Mouse (Mus musculus): ENCODE data around the gene Numa1. TPM values are rescaled to one million over a fixed set of nuclear protein-coding genes. Genes with fewer than 3 reads are reported as not detected.

Numa1 gene
- total and polyA plus RNA-seq, 3 experiments, result 53.3 to 93.8 (median 88.3) TPM

GRCm38 (mm10) chr7:101896104-101897066 lies 37.5 kb upstream of the Numa1 start:
- intact Hi-C loops (cut with DNase I), result loop anchor here (1.0 to 5.0 kb wide), 5 partner anchors 9 to 234 kb away; partner anchors contain the start of genes Clpb, Lamtor1, Lrrc51 and Numa1
- Histone ChIP-seq H3K9ac (ENCODE audit: low read depth, low read length) (peak overlapping the region; percentile 69), H3K27ac (peak overlapping the region; percentile 93), H3K36me3 (ENCODE audit: control insufficient read depth, insufficient read depth, low read length) (no peaks in the 10 kb centered on the region), H3K4me3 (peak overlapping the region; percentile 53), H3K4me1 (ENCODE audit: control insufficient read depth, insufficient read depth, low read length) (peaks cover 2% of the 10 kb centered on the region; the same call in 1 of the 2 replicates), H3K27me3 (ENCODE audit: control insufficient read depth, insufficient read depth, low read length) (no peaks in the 10 kb centered on the region), H3K79me2 (replicated peaks; ENCODE audit: control insufficient read depth, insufficient read depth, low read length) (no peaks in the 10 kb centered on the region)
- TF ChIP-seq CTCF (IDR thresholded peaks at IDR 0.05) (0 out of 2 replicates have a peak, but pooled peaks have one; percentile 6), EP300 (IDR thresholded peaks at IDR 0.05; ENCODE audit: insufficient read depth, low read depth, low read length) (peak; percentile 35; the same call in 1 of the 2 replicates), POLR2A (IDR thresholded peaks at IDR 0.05; ENCODE audit: insufficient read depth, low read depth, low read length) (peak; percentile 93)
- peak; percentile 95 to 98 for DNase-seq
- WGBS, result under 1% methylated on average over 57 of the region's 57 CpGs

- H3K36me3 ChIP-seq (ENCODE audit: control insufficient read depth, insufficient read depth, low read length), result no peaks in the 10 kb centered on the region
- H3K79me2 ChIP-seq (replicated peaks; ENCODE audit: control insufficient read depth, insufficient read depth, low read length), result no peaks in the 10 kb centered on the region
- DNase-seq, result no peak
- no peaks in the 10 kb centered on the region for H3K27me3 ChIP-seq (ENCODE audit: control insufficient read depth, insufficient read depth, low read length)
- H3K27ac ChIP-seq, result no peak overlapping the region; the same call in 1 of the 2 replicates
- H3K4me1 ChIP-seq (ENCODE audit: control insufficient read depth, insufficient read depth, low read length), result peaks cover 3% of the 10 kb centered on the region; the same call in 1 of the 2 replicates
- no peak overlapping the region for H3K4me3 ChIP-seq
- intact Hi-C loops (cut with DNase I), result loop anchor here (10.0 kb wide), 1 partner anchor 596 kb away; the partner anchor contains the start of gene Atg16l2
- H3K9ac ChIP-seq (ENCODE audit: low read depth, low read length), result no peak overlapping the region
- TF ChIP-seq POLR2A (IDR thresholded peaks at IDR 0.05; ENCODE audit: insufficient read depth, low read depth, low read length), result no peak
- TF ChIP-seq CTCF (IDR thresholded peaks at IDR 0.05), result no peak
- no peak for TF ChIP-seq EP300 (IDR thresholded peaks at IDR 0.05; ENCODE audit: insufficient read depth, low read depth, low read length)
- 85% methylated on average over 16 of the region's 16 CpGs for WGBS
These were observed 33.4 kb upstream of the Numa1 start for GRCm38 (mm10) chr7:101900331-101901097.

GRCm38 (mm10) chr7:101901969-101902368 lies 31.9 kb upstream of the Numa1 start:
- peaks cover 5% of the 10 kb centered on the region for H3K4me1 ChIP-seq (ENCODE audit: control insufficient read depth, insufficient read depth, low read length)
- 93% methylated on average over 10 of the region's 10 CpGs for WGBS
- H3K79me2 ChIP-seq (replicated peaks; ENCODE audit: control insufficient read depth, insufficient read depth, low read length), result peaks cover 2% of the 10 kb centered on the region; the same call in 1 of the 2 replicates
- intact Hi-C loops (cut with DNase I), result loop anchor here (10.0 kb wide), 1 partner anchor 597 kb away; the partner anchor contains the start of gene Atg16l2
- no peak overlapping the region for H3K4me3 ChIP-seq
- TF ChIP-seq EP300 (IDR thresholded peaks at IDR 0.05; ENCODE audit: insufficient read depth, low read depth, low read length), result no peak
- no peak for TF ChIP-seq CTCF (IDR thresholded peaks at IDR 0.05)
- no peak for TF ChIP-seq POLR2A (IDR thresholded peaks at IDR 0.05; ENCODE audit: insufficient read depth, low read depth, low read length)
- no peak for DNase-seq
- H3K9ac ChIP-seq (ENCODE audit: low read depth, low read length), result no peak overlapping the region
- H3K36me3 ChIP-seq (ENCODE audit: control insufficient read depth, insufficient read depth, low read length), result no peaks in the 10 kb centered on the region
- no peaks in the 10 kb centered on the region for H3K27me3 ChIP-seq (ENCODE audit: control insufficient read depth, insufficient read depth, low read length)
- no peak overlapping the region for H3K27ac ChIP-seq

GRCm38 (mm10) chr7:101902846-101903245 lies 31.1 kb upstream of the Numa1 start:
- Histone ChIP-seq H3K4me3 (no peak overlapping the region), H3K27ac (no peak overlapping the region), H3K36me3 (ENCODE audit: control insufficient read depth, insufficient read depth, low read length) (no peaks in the 10 kb centered on the region), H3K9ac (ENCODE audit: low read depth, low read length) (no peak overlapping the region), H3K27me3 (ENCODE audit: control insufficient read depth, insufficient read depth, low read length) (no peaks in the 10 kb centered on the region), H3K4me1 (ENCODE audit: control insufficient read depth, insufficient read depth, low read length) (peaks cover 3% of the 10 kb centered on the region), H3K79me2 (replicated peaks; ENCODE audit: control insufficient read depth, insufficient read depth, low read length) (peaks cover 2% of the 10 kb centered on the region; the same call in 1 of the 2 replicates)
- no peak for DNase-seq
- intact Hi-C loops (cut with DNase I), result loop anchor here (10.0 kb wide), 1 partner anchor 598 kb away; the partner anchor contains the start of gene Atg16l2
- TF ChIP-seq EP300 (IDR thresholded peaks at IDR 0.05; ENCODE audit: insufficient read depth, low read depth, low read length) (no peak), CTCF (IDR thresholded peaks at IDR 0.05) (peak; percentile 27; the same call in 1 of the 2 replicates)

- Histone ChIP-seq H3K9ac (ENCODE audit: low read depth, low read length) (peak within 1 kb of the TSS; percentile 88), H3K36me3 (ENCODE audit: control insufficient read depth, insufficient read depth, low read length) (no peaks in the 10 kb centered on the region), H3K27ac (peak within 1 kb of the TSS; percentile 98), H3K27me3 (ENCODE audit: control insufficient read depth, insufficient read depth, low read length) (no peaks in the 10 kb centered on the region), H3K79me2 (replicated peaks; ENCODE audit: control insufficient read depth, insufficient read depth, low read length) (peaks cover 2% of the 10 kb centered on the region; the same call in 1 of the 2 replicates), H3K4me1 (ENCODE audit: control insufficient read depth, insufficient read depth, low read length) (peaks cover 7% of the 10 kb centered on the region), H3K4me3 (peak within 1 kb of the TSS; percentile 99)
- intact Hi-C loops (cut with DNase I), result loop anchor here (1.0 to 10.0 kb wide), 3 partner anchors 8 to 601 kb away; partner anchors contain the start of gene Atg16l2
- TF ChIP-seq POLR2A (IDR thresholded peaks at IDR 0.05; ENCODE audit: insufficient read depth, low read depth, low read length), result peak; percentile 99
- TF ChIP-seq EP300 (IDR thresholded peaks at IDR 0.05; ENCODE audit: insufficient read depth, low read depth, low read length), result peak; percentile 95
- TF ChIP-seq CTCF (IDR thresholded peaks at IDR 0.05), result peak; percentile 34
- DNase-seq, result peak; percentile 99 to 100
- WGBS, result under 1% methylated on average over 61 of the region's 61 CpGs
These were observed 28.2 kb upstream of the Numa1 start, which contains the start of gene Lamtor1 for GRCm38 (mm10) chr7:101905561-101906286. Gene Lamtor1 (plus strand): TSS chr7:101905904.
